Mouse (Mus musculus): Measurements from ENCODE around the gene C1qtnf5.

- no peak for TF ChIP-seq POLR2A (IDR thresholded peaks at IDR 0.05; ENCODE audit: extremely low read depth, insufficient read depth, low read length)
- TF ChIP-seq CTCF (IDR thresholded peaks at IDR 0.05; ENCODE audit: extremely low read depth, insufficient read depth, low read length) = no peak
Observed at GRCm38 (mm10) chr9:44080953-44081352, 26.1 kb upstream of the C1qtnf5 start.

Data from cortical plate, adult 2 months (tissue).